Mouse (Mus musculus) cerebellum, adult 9-11 months (tissue): Measurements from ENCODE around the gene Anks1b.

ENCODE experiments used
- DNase-seq: peaks from one replicate; pipeline ENCODE4 v3.0.0; 2022

The Anks1b gene

GRCm38 (mm10) chr10:90679713-90680470 is 806.6 kb downstream of the Anks1b start:
- DNase-seq = no peak

DNA sequence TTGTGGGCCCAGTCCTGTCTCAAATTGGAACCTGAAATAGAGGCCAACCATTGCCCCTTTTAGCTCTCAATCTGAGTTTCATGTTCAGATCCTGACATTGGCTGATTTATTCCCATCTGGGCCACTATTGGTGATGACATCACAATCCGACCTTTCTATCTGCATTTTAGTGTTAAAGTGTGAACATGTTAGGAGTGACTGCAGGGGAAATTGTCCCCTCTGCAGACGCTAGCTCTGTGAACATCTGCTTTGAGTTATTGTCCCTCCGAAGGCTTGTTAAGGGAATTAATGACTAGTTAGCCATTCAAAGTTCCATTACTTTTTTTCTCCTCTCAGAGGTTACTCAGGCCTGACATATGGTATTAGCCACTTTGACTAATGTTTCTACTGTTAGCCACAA is 810.5 kb downstream of the Anks1b start:
- no peak for DNase-seq

DNA sequence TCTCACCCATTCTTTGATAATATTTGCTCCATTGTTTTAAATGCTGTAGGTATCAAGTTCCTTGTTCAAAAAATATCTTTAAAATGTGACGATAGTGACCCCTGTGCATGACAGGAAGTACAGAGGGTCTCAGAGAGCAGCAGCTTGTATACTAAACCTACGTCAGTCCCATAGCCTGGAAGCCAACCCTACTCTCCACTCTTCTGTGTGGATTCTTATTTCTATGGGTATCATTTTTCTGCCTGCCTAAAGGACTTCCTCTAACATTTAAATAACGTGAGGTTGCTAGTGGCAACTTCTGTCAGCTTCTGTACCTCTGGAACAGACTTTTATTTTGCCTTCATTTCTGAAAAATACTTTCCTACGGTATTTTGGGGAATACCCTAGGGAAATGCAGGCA is 812.1 kb downstream of the Anks1b start:
- DNase-seq = no peak

GRCm38 (mm10) chr10:90688153-90688552 is 814.8 kb downstream of the Anks1b start:
- no peak for DNase-seq

DNA sequence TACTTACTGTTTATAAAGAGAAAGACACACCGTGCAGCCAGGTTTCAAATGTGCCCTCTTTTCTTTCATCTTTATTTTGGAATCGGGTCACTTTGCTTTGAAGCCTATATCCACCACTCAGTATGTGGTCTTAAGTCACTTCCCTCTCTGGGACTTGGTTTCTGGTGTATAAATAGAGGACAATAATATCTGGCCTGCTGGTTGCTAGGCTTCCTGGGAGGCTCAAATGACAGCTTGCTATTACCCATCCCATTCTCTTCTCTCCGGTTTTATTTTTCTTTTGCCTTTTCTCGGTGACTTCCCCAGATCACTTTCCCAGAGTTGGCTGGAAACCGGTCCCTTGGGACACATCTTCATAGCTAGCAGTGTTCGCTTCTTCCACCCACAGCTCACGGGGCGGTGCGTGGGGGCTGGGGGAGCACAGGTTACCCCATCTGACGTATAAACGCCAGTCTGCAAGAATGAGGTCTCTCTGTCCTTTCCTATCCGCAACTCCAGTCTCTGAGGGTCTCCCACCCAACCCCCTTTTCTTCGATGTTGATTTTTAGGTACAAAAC is 815.5 kb downstream of the Anks1b start:
- peak; percentile 53 for DNase-seq

- peak; percentile 69 for DNase-seq
Observed at GRCm38 (mm10) chr10:90689854-90690513, 816.7 kb downstream of the Anks1b start.

DNA sequence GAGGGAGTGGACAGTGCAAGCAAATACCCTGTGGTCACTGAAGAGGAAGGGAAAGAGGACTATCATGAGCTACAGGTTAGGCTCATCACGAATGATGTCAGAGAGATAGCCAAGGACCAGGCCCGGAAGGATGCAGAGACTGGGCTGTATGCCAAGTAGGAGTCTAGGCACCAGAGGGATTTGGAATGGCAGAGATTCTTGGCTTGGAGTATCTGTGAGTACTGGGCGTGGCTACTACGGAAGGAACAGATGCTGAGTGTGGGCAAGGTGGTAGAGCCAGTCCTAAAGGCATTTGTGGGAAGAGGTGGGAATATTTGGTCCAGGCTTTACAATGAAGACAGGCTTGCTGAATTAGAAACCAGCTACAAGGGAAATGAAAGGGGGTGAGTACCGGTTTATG is 823.4 kb downstream of the Anks1b start:
- DNase-seq = peak; percentile 66

GRCm38 (mm10) chr10:90697413-90697812 is 824.1 kb downstream of the Anks1b start:
- no peak for DNase-seq

GRCm38 (mm10) chr10:90699211-90699610 is 825.9 kb downstream of the Anks1b start:
- DNase-seq = no peak

DNA sequence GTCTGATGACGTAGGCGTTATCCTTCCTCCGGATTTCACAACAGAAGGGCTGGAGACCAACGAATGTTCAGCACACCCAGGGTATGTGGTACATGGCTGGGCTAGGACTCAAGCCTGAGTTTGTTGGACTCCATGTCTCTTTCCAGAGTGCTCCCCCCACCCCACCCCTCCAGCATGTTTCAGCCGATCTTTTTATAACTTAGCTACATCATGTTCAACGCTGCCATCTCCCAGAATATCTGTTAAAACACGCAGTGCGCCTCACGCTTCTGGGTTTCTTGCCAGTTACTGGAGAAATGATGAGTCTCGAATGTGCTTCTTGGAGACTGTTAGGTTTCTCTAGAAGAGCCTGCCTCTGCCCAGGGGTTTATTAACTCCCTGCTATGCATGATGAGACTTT is 831.3 kb downstream of the Anks1b start:
- DNase-seq = no peak

- no peak for DNase-seq
Observed at GRCm38 (mm10) chr10:90708822-90709601, 835.7 kb downstream of the Anks1b start.

DNA sequence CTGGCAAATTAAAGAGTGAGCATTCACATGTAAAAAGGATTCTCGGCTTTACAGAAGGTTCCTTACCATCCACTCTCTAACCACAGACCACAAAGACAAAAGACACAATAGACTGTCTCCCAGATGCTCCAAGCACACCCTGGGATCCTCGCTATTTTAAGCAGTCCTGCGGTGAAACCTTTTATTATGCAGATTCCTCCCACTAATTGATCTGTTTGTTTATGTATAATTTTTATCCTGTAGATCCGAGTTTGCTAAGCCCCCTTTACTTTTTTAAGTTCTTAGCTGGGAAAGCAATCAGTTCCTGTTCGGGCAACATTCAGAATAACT is 836.3 kb downstream of the Anks1b start:
- no peak for DNase-seq

GRCm38 (mm10) chr10:90717961-90718360 is 844.7 kb downstream of the Anks1b start:
- DNase-seq = no peak

- DNase-seq = no peak
Observed at GRCm38 (mm10) chr10:90718684-90719083, 845.4 kb downstream of the Anks1b start.

DNA sequence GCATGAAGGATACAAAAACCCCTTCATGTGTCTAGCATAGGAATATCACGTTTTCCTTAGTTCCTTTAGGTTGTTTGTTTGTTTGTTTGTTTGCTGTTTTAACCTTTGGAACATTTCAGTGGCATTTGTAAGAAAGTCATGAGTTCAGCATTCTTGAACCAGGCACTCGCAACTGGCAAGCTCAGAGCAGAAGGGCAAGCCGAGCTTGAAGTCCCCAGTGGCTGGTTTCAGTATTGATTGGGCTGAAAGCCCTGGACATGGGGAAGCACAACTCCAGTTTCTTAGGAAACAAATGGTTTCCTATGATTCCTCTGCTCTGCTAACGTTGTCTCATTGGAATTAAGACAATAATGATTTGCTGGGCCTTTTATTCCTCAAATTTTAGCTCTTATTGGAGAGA is 846.7 kb downstream of the Anks1b start:
- DNase-seq = no peak

- DNase-seq = no peak
Observed at GRCm38 (mm10) chr10:90723071-90723494, 849.8 kb downstream of the Anks1b start.

- DNase-seq = no peak
Observed at GRCm38 (mm10) chr10:90723941-90724341, 850.6 kb downstream of the Anks1b start.

- DNase-seq = peak; percentile 37
Observed at GRCm38 (mm10) chr10:90724931-90725330, 851.6 kb downstream of the Anks1b start.

DNA sequence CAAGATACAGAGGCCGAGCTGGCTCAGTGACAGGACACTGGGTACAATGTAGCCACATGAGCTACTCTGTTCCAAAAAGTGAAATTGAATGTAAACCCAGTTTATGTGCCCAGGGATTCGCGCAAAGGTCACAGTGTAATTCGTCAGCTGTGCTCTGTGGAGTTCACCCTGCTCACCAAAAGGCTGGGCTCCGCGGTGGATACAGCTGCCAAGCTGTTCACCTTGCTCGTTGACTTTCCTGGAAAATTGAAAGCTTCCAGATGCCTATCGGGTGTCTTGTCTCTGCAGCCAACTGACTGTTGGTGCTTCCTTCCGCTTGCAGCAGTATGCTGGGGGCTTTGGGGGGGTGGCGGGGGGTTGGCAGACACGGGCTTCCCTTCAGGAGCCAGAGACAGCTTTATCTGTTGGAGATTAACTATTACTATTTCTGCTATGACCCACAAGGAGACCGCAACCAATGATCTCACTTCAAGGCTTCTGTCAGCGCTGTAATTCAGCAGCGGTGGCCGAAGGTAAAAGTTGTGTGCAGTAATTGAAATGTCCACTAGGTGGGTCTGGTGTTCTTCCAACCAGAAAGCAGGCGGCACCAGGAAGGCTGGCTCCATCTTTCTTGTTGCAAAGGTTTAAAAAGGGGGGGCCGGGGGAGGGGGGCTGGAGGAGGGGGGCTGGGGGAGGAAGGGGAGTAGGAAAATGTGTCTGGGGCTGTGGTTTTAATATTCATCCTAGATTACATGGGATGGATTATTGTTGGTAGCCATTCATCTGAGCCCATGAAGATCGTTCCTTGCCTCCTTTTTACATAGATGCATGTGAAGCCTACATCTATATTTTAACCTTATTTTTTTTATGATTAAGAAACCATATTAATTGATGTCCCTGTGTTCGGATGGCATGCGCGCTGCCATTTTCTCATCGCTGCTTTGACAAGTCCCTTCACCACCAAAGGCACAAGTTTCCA is 855.4 kb downstream of the Anks1b start:
- peak; percentile 78 for DNase-seq

DNA sequence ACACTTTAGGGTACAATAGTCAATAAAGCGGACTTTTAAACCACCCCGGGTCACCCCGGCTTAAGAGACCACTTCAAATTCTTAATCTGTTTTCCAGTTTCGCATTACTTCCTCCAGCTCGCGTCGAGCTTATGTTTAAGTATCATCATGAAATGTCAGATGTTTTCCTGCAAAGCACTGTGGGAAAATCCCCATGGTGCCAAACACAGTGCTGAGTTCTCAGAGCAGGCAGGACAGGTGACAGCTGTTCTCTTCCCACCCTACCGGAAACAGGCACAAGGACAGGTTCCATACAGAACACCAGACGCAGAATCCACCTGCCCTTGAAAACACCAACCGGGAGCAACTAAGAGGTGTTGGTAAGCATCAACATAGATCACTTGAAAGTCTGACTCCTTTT is 856.2 kb downstream of the Anks1b start:
- DNase-seq = peak; percentile 53

- DNase-seq = no peak
Observed at GRCm38 (mm10) chr10:90732823-90733222, 859.5 kb downstream of the Anks1b start.

DNA sequence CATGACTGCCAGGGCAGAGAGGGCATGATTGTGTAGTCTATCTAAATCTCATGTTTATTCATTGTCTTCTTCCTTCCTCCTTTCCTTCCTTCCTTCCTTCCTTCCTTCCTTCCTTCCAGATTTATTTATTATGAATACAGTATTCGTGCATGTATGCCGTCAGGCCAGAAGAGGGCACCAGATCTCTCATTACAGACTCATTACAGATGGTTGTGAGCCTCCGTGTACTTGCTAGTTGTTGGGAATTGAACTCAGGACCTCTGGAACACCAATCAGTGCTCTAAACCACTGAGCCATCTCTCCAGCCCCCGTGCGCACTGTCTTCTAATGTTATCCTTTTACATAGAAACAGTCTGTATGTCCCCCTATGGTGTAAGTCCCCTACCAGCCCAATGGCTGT is 860.3 kb downstream of the Anks1b start:
- DNase-seq = peak; percentile 46
